Mouse (Mus musculus): ENCODE measurements at regions not wholly inside any gene's neighbourhood (a gene's known extent, or its start where the extent isn't known, plus 50 kb on each side); places are given as distances from the start of the nearest gene placed in this dataset.

DNA sequence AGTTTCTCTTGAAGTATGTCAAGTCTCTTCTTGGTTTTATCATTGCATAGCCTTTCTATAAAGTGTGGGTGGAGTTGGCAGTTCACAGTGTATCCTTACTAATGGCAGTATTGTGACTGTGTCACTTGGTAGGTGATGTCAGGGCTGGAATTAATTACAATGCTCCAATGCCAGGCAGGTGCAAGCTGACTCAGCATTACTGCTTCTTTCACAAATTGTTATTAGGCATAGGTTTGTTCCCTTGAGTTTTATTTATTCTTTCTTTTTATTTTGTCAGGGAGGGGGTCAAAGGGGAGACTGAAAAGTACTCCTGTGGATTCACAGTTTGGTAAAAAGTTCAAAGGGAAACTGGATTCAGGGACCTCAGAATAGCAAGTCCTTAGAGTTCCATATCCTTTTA is 119.6 kb upstream of the Rbms1 start:
- no peak for TF ChIP-seq EP300 (IDR thresholded peaks at IDR 0.05; ENCODE audit: low read depth)
- no peak for TF ChIP-seq CTCF (IDR thresholded peaks at IDR 0.05; ENCODE audit: low read depth)
